Mouse (Mus musculus): ENCODE data around the gene Repin1. TPM values are rescaled to one million over a fixed set of nuclear protein-coding genes. Genes with fewer than 3 reads are reported as not detected.

The Repin1 gene
- polyA plus RNA-seq, 1 experiment = 9.1 TPM

GRCm38 (mm10) chr6:48627511-48627924 is 33.8 kb downstream of the Repin1 start:
- TF ChIP-seq MYOD1 (IDR thresholded peaks at IDR 0.05; ENCODE audit: control insufficient read depth, insufficient read length, low read depth) = no peak
- no peak for TF ChIP-seq CEBPB (IDR thresholded peaks at IDR 0.05; ENCODE audit: low read depth)
- TF ChIP-seq CTCF (IDR thresholded peaks at IDR 0.05; ENCODE audit: control insufficient read depth, insufficient read depth, insufficient read length) = no peak
- no peak for TF ChIP-seq MYOG (IDR thresholded peaks at IDR 0.05; ENCODE audit: control insufficient read depth, extremely low read depth, insufficient read length)
- TF ChIP-seq FOSL1 (IDR thresholded peaks at IDR 0.05; ENCODE audit: insufficient read depth, low read length, poor library complexity, severe bottlenecking) = no peak
- TF ChIP-seq USF1 (IDR thresholded peaks at IDR 0.05; ENCODE audit: low read depth) = no peak
- no peak for TF ChIP-seq MAX (IDR thresholded peaks at IDR 0.05)
- H3K36me3 ChIP-seq (ENCODE audit: control insufficient read depth, insufficient read depth) = no peaks in the 10 kb centered on the region
- H3K4me3 ChIP-seq (ENCODE audit: insufficient read depth, poor library complexity, severe bottlenecking) = no peak overlapping the region
- no peaks in the 10 kb centered on the region for H3K79me3 ChIP-seq (ENCODE audit: low read depth)
- H3K27me3 ChIP-seq (ENCODE audit: control insufficient read depth, insufficient read depth, insufficient read length) = peaks cover 24% of the 10 kb centered on the region
- H3ac ChIP-seq (ENCODE audit: control insufficient read depth, insufficient read length, low read depth) = no peak overlapping the region
- no peaks in the 10 kb centered on the region for H3K79me2 ChIP-seq (ENCODE audit: control insufficient read depth, insufficient read depth)

- H3K4me3 ChIP-seq (ENCODE audit: insufficient read depth, poor library complexity, severe bottlenecking) = no peak overlapping the region
- TF ChIP-seq CTCF (IDR thresholded peaks at IDR 0.05; ENCODE audit: control insufficient read depth, insufficient read depth, insufficient read length) = no peak
Measured at GRCm38 (mm10) chr6:48628377-48628776, 34.7 kb downstream of the Repin1 start.

GRCm38 (mm10) chr6:48628808-48629660 is 35.4 kb downstream of the Repin1 start:
- no peaks in the 10 kb centered on the region for H3K79me3 ChIP-seq (ENCODE audit: low read depth)
- TF ChIP-seq CTCF (IDR thresholded peaks at IDR 0.05; ENCODE audit: control insufficient read depth, insufficient read depth, insufficient read length) (no peak), CEBPB (IDR thresholded peaks at IDR 0.05; ENCODE audit: low read depth) (no peak), FOSL1 (IDR thresholded peaks at IDR 0.05; ENCODE audit: insufficient read depth, low read length, poor library complexity, severe bottlenecking) (no peak), MYOG (IDR thresholded peaks at IDR 0.05; ENCODE audit: control insufficient read depth, extremely low read depth, insufficient read length) (no peak), USF1 (IDR thresholded peaks at IDR 0.05; ENCODE audit: low read depth) (no peak), MYOD1 (IDR thresholded peaks at IDR 0.05; ENCODE audit: control insufficient read depth, insufficient read length, low read depth) (no peak), MAX (IDR thresholded peaks at IDR 0.05) (no peak)
- H3K79me2 ChIP-seq (ENCODE audit: control insufficient read depth, insufficient read depth) = no peaks in the 10 kb centered on the region
- H3K36me3 ChIP-seq (ENCODE audit: control insufficient read depth, insufficient read depth) = no peaks in the 10 kb centered on the region
- H3K27me3 ChIP-seq (ENCODE audit: control insufficient read depth, insufficient read depth, insufficient read length) = peaks cover 24% of the 10 kb centered on the region
- H3K4me3 ChIP-seq (ENCODE audit: insufficient read depth, poor library complexity, severe bottlenecking) = no peak overlapping the region
- no peak overlapping the region for H3ac ChIP-seq (ENCODE audit: control insufficient read depth, insufficient read length, low read depth)

More at GRCm38 (mm10) chr6:48628377-48628776, 34.7 kb downstream of the Repin1 start:
- H3K36me3 ChIP-seq (ENCODE audit: control insufficient read depth, insufficient read depth) = no peaks in the 10 kb centered on the region
- peaks cover 24% of the 10 kb centered on the region for H3K27me3 ChIP-seq (ENCODE audit: control insufficient read depth, insufficient read depth, insufficient read length)
- H3K79me3 ChIP-seq (ENCODE audit: low read depth) = no peaks in the 10 kb centered on the region
- no peak overlapping the region for H3ac ChIP-seq (ENCODE audit: control insufficient read depth, insufficient read length, low read depth)
- no peaks in the 10 kb centered on the region for H3K79me2 ChIP-seq (ENCODE audit: control insufficient read depth, insufficient read depth)

GRCm38 (mm10) chr6:48629661-48630034 is 36.0 kb downstream of the Repin1 start:
- TF ChIP-seq MAX (IDR thresholded peaks at IDR 0.05) (no peak), MYOG (IDR thresholded peaks at IDR 0.05; ENCODE audit: control insufficient read depth, extremely low read depth, insufficient read length) (no peak), USF1 (IDR thresholded peaks at IDR 0.05; ENCODE audit: low read depth) (no peak)
- Histone ChIP-seq H3K27me3 (ENCODE audit: control insufficient read depth, insufficient read depth, insufficient read length) (peaks cover 24% of the 10 kb centered on the region), H3K36me3 (ENCODE audit: control insufficient read depth, insufficient read depth) (no peaks in the 10 kb centered on the region), H3K4me3 (ENCODE audit: insufficient read depth, poor library complexity, severe bottlenecking) (no peak overlapping the region), H3K79me2 (ENCODE audit: control insufficient read depth, insufficient read depth) (no peaks in the 10 kb centered on the region), H3ac (ENCODE audit: control insufficient read depth, insufficient read length, low read depth) (no peak overlapping the region), H3K79me3 (ENCODE audit: low read depth) (no peaks in the 10 kb centered on the region)

- Histone ChIP-seq H3K79me3 (ENCODE audit: low read depth) (no peaks in the 10 kb centered on the region), H3K4me3 (ENCODE audit: insufficient read depth, poor library complexity, severe bottlenecking) (no peak overlapping the region), H3K79me2 (ENCODE audit: control insufficient read depth, insufficient read depth) (no peaks in the 10 kb centered on the region), H3K27me3 (ENCODE audit: control insufficient read depth, insufficient read depth, insufficient read length) (peaks cover 19% of the 10 kb centered on the region), H3K36me3 (ENCODE audit: control insufficient read depth, insufficient read depth) (no peaks in the 10 kb centered on the region), H3ac (ENCODE audit: control insufficient read depth, insufficient read length, low read depth) (no peak overlapping the region)
- TF ChIP-seq CEBPB (IDR thresholded peaks at IDR 0.05; ENCODE audit: low read depth) (no peak), MAX (IDR thresholded peaks at IDR 0.05) (no peak), MYOG (IDR thresholded peaks at IDR 0.05; ENCODE audit: control insufficient read depth, extremely low read depth, insufficient read length) (no peak), MYOD1 (IDR thresholded peaks at IDR 0.05; ENCODE audit: control insufficient read depth, insufficient read length, low read depth) (no peak), FOSL1 (IDR thresholded peaks at IDR 0.05; ENCODE audit: insufficient read depth, low read length, poor library complexity, severe bottlenecking) (no peak), USF1 (IDR thresholded peaks at IDR 0.05; ENCODE audit: low read depth) (no peak), CTCF (IDR thresholded peaks at IDR 0.05; ENCODE audit: control insufficient read depth, insufficient read depth, insufficient read length) (no peak)
Measured at GRCm38 (mm10) chr6:48630831-48631230, 37.1 kb downstream of the Repin1 start.

- H3K79me3 ChIP-seq (ENCODE audit: low read depth) = no peaks in the 10 kb centered on the region
- H3ac ChIP-seq (ENCODE audit: control insufficient read depth, insufficient read length, low read depth) = no peak overlapping the region
- TF ChIP-seq FOSL1 (IDR thresholded peaks at IDR 0.05; ENCODE audit: insufficient read depth, low read length, poor library complexity, severe bottlenecking) = no peak
- no peak for TF ChIP-seq USF1 (IDR thresholded peaks at IDR 0.05; ENCODE audit: low read depth)
- TF ChIP-seq MAX (IDR thresholded peaks at IDR 0.05) = no peak
- TF ChIP-seq CTCF (IDR thresholded peaks at IDR 0.05; ENCODE audit: control insufficient read depth, insufficient read depth, insufficient read length) = no peak
- no peak for TF ChIP-seq MYOG (IDR thresholded peaks at IDR 0.05; ENCODE audit: control insufficient read depth, extremely low read depth, insufficient read length)
- TF ChIP-seq CEBPB (IDR thresholded peaks at IDR 0.05; ENCODE audit: low read depth) = no peak
- TF ChIP-seq MYOD1 (IDR thresholded peaks at IDR 0.05; ENCODE audit: control insufficient read depth, insufficient read length, low read depth) = no peak
- H3K79me2 ChIP-seq (ENCODE audit: control insufficient read depth, insufficient read depth) = no peaks in the 10 kb centered on the region
- no peaks in the 10 kb centered on the region for H3K36me3 ChIP-seq (ENCODE audit: control insufficient read depth, insufficient read depth)
- H3K4me3 ChIP-seq (ENCODE audit: insufficient read depth, poor library complexity, severe bottlenecking) = no peak overlapping the region
- H3K27me3 ChIP-seq (ENCODE audit: control insufficient read depth, insufficient read depth, insufficient read length) = peaks cover 5% of the 10 kb centered on the region
Measured at GRCm38 (mm10) chr6:48635105-48635504, 41.4 kb downstream of the Repin1 start.

Data from C2C12 (cell line).